ENCODE assay signal across 9 mouse cellular contexts in the genomic region with DNA sequence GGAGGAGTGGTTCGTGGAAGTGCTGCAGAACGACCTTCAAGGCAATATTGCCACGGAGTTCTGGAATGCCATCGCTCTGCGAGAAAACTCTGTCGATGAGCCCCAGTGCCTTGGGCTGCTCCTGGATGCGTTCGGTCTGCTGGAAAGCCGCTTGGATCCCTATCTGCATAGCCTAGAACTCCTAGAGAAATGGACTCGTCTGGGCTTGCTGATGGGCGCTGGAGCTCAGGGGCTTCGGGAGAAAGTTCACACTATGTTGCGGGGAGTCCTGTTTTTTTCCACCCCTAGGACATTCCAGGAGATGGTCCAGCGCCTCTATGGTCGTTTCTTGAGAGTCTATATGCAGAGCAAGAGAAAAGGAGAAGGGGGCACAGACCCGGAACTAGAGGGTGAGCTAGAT. TPM values are rescaled to one million over a fixed set of nuclear protein-coding genes. Genes with fewer than 3 reads are reported as not detected.
A peak's percentile ranks its signal among the peaks of the same experiment; 100 is the strongest.
DNase-seq lines count a peak whose midpoint lies in the region; ATAC-seq and TF ChIP-seq lines count a peak whose summit lies in the region.
"Had no signal": no experiment of that assay in that cellular context is flagged by ENCODE, and none has a peak within 500 bp of the region (broad histone marks: within the 10 kb centered on the region; RNA-seq: fewer than 3 reads in every experiment).

No protein-coding gene starts in this region.

- no peak for TF ChIP-seq POLR2A in bone marrow, adult 2 months (IDR thresholded peaks at IDR 0.05; ENCODE audit: borderline replicate concordance, control insufficient read depth, low read depth, low read length)

- DNase-seq in heart, adult 8-10 months (ENCODE audit: low spot score) = no peak
- DNase-seq in hindbrain, embryonic 10.5 days (ENCODE audit: low spot score) = no peak
- DNase-seq in midbrain, embryonic 11.5 days (ENCODE audit: low spot score, missing footprints) = peak; percentile 86
- no peak for DNase-seq in T-cell, adult 2 months (ENCODE audit: low spot score)
- DNase-seq in thymus, postnatal 14 days = no peak
- no peak for DNase-seq in kidney, adult 18-20 months

- no peaks in the 10 kb centered on the region for H3K27me3 ChIP-seq in heart, embryonic 15.5 days
- no peaks in the 10 kb centered on the region for H3K27me3 ChIP-seq in hindbrain, embryonic 10.5 days (ENCODE audit: insufficient read depth, poor library complexity, severe bottlenecking)
- H3K27me3 ChIP-seq in midbrain, embryonic 11.5 days (ENCODE audit: control insufficient read depth, insufficient read depth, low read length) = no peaks in the 10 kb centered on the region

- peak overlapping the region; percentile 92 for H3K27ac ChIP-seq in heart, embryonic 15.5 days
- no peak overlapping the region for H3K27ac ChIP-seq in bone marrow, adult 2 months (ENCODE audit: control insufficient read depth, insufficient read depth, low read depth, low read length, poor library complexity)
- H3K27ac ChIP-seq in hindbrain, embryonic 10.5 days = peak overlapping the region; percentile 91
- no peak overlapping the region for H3K27ac ChIP-seq in midbrain, embryonic 11.5 days (ENCODE audit: low read depth, low read length)

- peak overlapping the region; percentile 75 for H3K9ac ChIP-seq in heart, embryonic 15.5 days
- peak overlapping the region; percentile 91 for H3K9ac ChIP-seq in midbrain, embryonic 11.5 days (ENCODE audit: low read length)

- H3K9me3 ChIP-seq in heart, embryonic 15.5 days (replicated peaks) = no peaks in the 10 kb centered on the region
- no peaks in the 10 kb centered on the region for H3K9me3 ChIP-seq in hindbrain, embryonic 10.5 days
- no peaks in the 10 kb centered on the region for H3K9me3 ChIP-seq in midbrain, embryonic 11.5 days (ENCODE audit: control insufficient read depth, low read length)

- TF ChIP-seq CTCF in bone marrow, adult 2 months (IDR thresholded peaks at IDR 0.05; ENCODE audit: control insufficient read depth, insufficient read depth, low read length) = no peak

- peak overlapping the region; percentile 92 for H3K4me2 ChIP-seq in heart, embryonic 15.5 days
- H3K4me2 ChIP-seq in midbrain, embryonic 11.5 days = peak overlapping the region; percentile 70

- 28% methylated on average over 15 of the region's 16 CpGs for WGBS in heart, embryonic 15.5 days
- WGBS in bone marrow, adult 2 months = 36% methylated on average over 16 of the region's 16 CpGs
- WGBS in hindbrain, embryonic 10.5 days = 40% methylated on average over 16 of the region's 16 CpGs
- WGBS in midbrain, embryonic 11.5 days = 40% methylated on average over 16 of the region's 16 CpGs

- peaks cover 61% of the 10 kb centered on the region for H3K36me3 ChIP-seq in heart, embryonic 15.5 days
- H3K36me3 ChIP-seq in hindbrain, embryonic 10.5 days = peaks cover 81% of the 10 kb centered on the region
- peaks cover 16% of the 10 kb centered on the region for H3K36me3 ChIP-seq in midbrain, embryonic 11.5 days (ENCODE audit: control insufficient read depth, insufficient read depth, low read length)

- H3K4me1 ChIP-seq in heart, embryonic 15.5 days (replicated peaks) = peaks cover 21% of the 10 kb centered on the region
- H3K4me1 ChIP-seq in bone marrow, adult 2 months (ENCODE audit: control insufficient read depth, insufficient read depth, low read length) = peaks cover 5% of the 10 kb centered on the region
- H3K4me1 ChIP-seq in hindbrain, embryonic 10.5 days (replicated peaks) = peaks cover 34% of the 10 kb centered on the region
- H3K4me1 ChIP-seq in midbrain, embryonic 11.5 days (ENCODE audit: control insufficient read depth, insufficient read depth, low read length) = peaks cover 20% of the 10 kb centered on the region

- peak overlapping the region; percentile 96 for H3K4me3 ChIP-seq in heart, embryonic 15.5 days
- H3K4me3 ChIP-seq in bone marrow, adult 2 months (replicated peaks; ENCODE audit: control insufficient read depth, low read depth, low read length) = peak overlapping the region; percentile 93
- peak overlapping the region; percentile 91 for H3K4me3 ChIP-seq in hindbrain, embryonic 10.5 days
- peak overlapping the region; percentile 83 for H3K4me3 ChIP-seq in midbrain, embryonic 11.5 days (ENCODE audit: low read depth, low read length)

- ATAC-seq in heart, embryonic 15.5 days (replicated peaks; ENCODE audit: insufficient number of reproducible peaks, insufficient read depth, low FRiP score, low read depth) = no peak
- ATAC-seq in midbrain, embryonic 11.5 days (ENCODE audit: low FRiP score) = no peak

RNA-seq across cellular contexts. Expression of a gene that starts 0.7 kb away (rescaled TPM):
- polyA plus RNA-seq in heart, embryonic 15.5 days (2015; fragmentation: Nextera tagmentation; extraction: Ambion mirVana) = 67.5 and 92.0 TPM in 2 replicates
- 10 to 100 TPM; 36.8 to 39.8 (median 37.6) TPM for total RNA-seq in heart, adult 8-10 months (2022)
- 20.1 and 34.3 TPM in 2 replicates for polyA plus RNA-seq in bone marrow, adult 2 months (2011; ENCODE audit: insufficient read depth, insufficient read length, low replicate concordance, missing spikeins)
- polyA plus RNA-seq in hindbrain, embryonic 10.5 days (2016; fragmentation: Nextera tagmentation; extraction: Ambion mirVana) = 150 and 156 TPM in 2 replicates
- 105 and 117 TPM in 2 replicates for polyA plus RNA-seq in midbrain, embryonic 11.5 days (2014; fragmentation: Nextera tagmentation; extraction: Ambion mirVana)

RNA-seq across cellular contexts. Expression of a gene that starts 0.8 kb away (rescaled TPM):
- polyA plus RNA-seq in heart, embryonic 15.5 days (2015; fragmentation: Nextera tagmentation; extraction: Ambion mirVana) = 137 and 152 TPM in 2 replicates
- 10 to 100 TPM; 39.5 to 47.1 (median 40.1) TPM for total RNA-seq in heart, adult 8-10 months (2022)
- 48.8 and 65.8 TPM in 2 replicates for polyA plus RNA-seq in bone marrow, adult 2 months (2011; ENCODE audit: insufficient read depth, insufficient read length, low replicate concordance, missing spikeins)
- 248 and 259 TPM in 2 replicates for polyA plus RNA-seq in hindbrain, embryonic 10.5 days (2016; fragmentation: Nextera tagmentation; extraction: Ambion mirVana)
- 240 and 247 TPM in 2 replicates for polyA plus RNA-seq in midbrain, embryonic 11.5 days (2014; fragmentation: Nextera tagmentation; extraction: Ambion mirVana)

RNA-seq across cellular contexts. Expression of a gene that starts 10.6 kb away (rescaled TPM):
- 3.6 and 5.2 TPM in 2 replicates for polyA plus RNA-seq in heart, embryonic 15.5 days (2015; fragmentation: Nextera tagmentation; extraction: Ambion mirVana)
- 1 to 10 TPM; 4.0 to 8.6 (median 6.7) TPM for total RNA-seq in heart, adult 8-10 months (2022)
- 1.4 and 17.5 TPM in 2 replicates for polyA plus RNA-seq in bone marrow, adult 2 months (2011; ENCODE audit: insufficient read depth, insufficient read length, low replicate concordance, missing spikeins)
- 8.1 and 9.5 TPM in 2 replicates for polyA plus RNA-seq in hindbrain, embryonic 10.5 days (2016; fragmentation: Nextera tagmentation; extraction: Ambion mirVana)
- 2.4 and 4.5 TPM in 2 replicates for polyA plus RNA-seq in midbrain, embryonic 11.5 days (2014; fragmentation: Nextera tagmentation; extraction: Ambion mirVana)

RNA-seq across cellular contexts. Expression of a gene that starts 14.9 kb away (rescaled TPM):
- polyA plus RNA-seq in heart, embryonic 15.5 days (2015; fragmentation: Nextera tagmentation; extraction: Ambion mirVana) = not detected in 2 replicates
- total RNA-seq in heart, adult 8-10 months (2022) = not detected
- polyA plus RNA-seq in bone marrow, adult 2 months (2011; ENCODE audit: insufficient read depth, insufficient read length, low replicate concordance, missing spikeins) = not detected in 2 replicates
- not detected in 2 replicates for polyA plus RNA-seq in hindbrain, embryonic 10.5 days (2016; fragmentation: Nextera tagmentation; extraction: Ambion mirVana)
- polyA plus RNA-seq in midbrain, embryonic 11.5 days (2014; fragmentation: Nextera tagmentation; extraction: Ambion mirVana) = not detected in 2 replicates
- total RNA-seq: gastrocnemius, postnatal 10 days had no signal

RNA-seq across cellular contexts. Expression of a gene that starts 16.7 kb away (rescaled TPM):
- 0.28 and 0.89 TPM in 2 replicates for polyA plus RNA-seq in heart, embryonic 15.5 days (2015; fragmentation: Nextera tagmentation; extraction: Ambion mirVana)
- not detected for total RNA-seq in heart, adult 8-10 months (2022)
- polyA plus RNA-seq in bone marrow, adult 2 months (2011; ENCODE audit: insufficient read depth, insufficient read length, low replicate concordance, missing spikeins) = not detected in 2 replicates
- polyA plus RNA-seq in hindbrain, embryonic 10.5 days (2016; fragmentation: Nextera tagmentation; extraction: Ambion mirVana) = not detected in 2 replicates
- not detected in 2 replicates for polyA plus RNA-seq in midbrain, embryonic 11.5 days (2014; fragmentation: Nextera tagmentation; extraction: Ambion mirVana)

Comparison
In these comparisons a context has a peak if more than half of its experiments do, and no peak if none do; other contexts are left out.
1. H3K27ac ChIP-seq: peak in heart, embryonic 15.5 days (single experiment) and hindbrain, embryonic 10.5 days (single experiment); none in bone marrow, adult 2 months (single experiment) and midbrain, embryonic 11.5 days (single experiment).
2. Peak in every context shown above with its lines, with median percentiles within 50 percentile points of each other: H3K4me3 ChIP-seq.